Mouse (Mus musculus) adrenal gland, postnatal 10 days (tissue): ENCODE results near the gene Tbata. TPM values are rescaled to one million over a fixed set of nuclear protein-coding genes. Genes with fewer than 3 reads are reported as not detected.

Experiments used
- DNase-seq: peaks from one replicate; pipeline ENCODE4 v3.0.0; 2021; ENCODE audit warnings: mixed read lengths
- long read RNA-seq, 2 experiments: library from polyadenylated mRNA; stranded (forward); transcript quantifications; one replicate each; pipeline ENCODE4 v2.0.0; 2021
- total RNA-seq, 2 experiments: library from RNA; stranded (reverse); gene quantifications; 2 replicates each; pipeline ENCODE4 v1.2.3; 2021

The Tbata gene
- not detected for total RNA-seq
- long read RNA-seq, experiment 1 = 0 reads
- long read RNA-seq, experiment 2 = 0 reads

DNA sequence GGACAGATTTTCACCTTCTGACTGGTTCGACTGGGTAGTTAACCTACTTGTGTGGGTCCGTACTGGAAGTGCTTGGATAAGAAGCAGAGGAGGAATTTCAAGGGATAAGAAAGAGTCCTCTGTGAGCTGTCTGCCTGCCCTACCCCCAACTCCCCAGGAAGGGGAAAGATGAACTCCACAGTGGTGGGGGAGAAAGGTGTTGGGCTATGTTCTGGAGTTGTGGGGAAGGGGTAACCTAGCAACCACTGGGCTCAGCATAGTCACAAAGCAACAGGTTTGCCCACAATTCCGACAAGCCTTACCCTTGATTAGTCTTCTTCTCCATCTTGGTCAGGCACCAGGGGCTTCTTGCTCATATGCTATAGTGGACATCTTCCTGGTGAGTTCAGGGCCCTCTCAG is at the start of gene Tbata:
Gene Tbata, plus strand, starts transcription at position 301 of the 400 bp plus-strand sequence.
- DNase-seq = no peak

DNA sequence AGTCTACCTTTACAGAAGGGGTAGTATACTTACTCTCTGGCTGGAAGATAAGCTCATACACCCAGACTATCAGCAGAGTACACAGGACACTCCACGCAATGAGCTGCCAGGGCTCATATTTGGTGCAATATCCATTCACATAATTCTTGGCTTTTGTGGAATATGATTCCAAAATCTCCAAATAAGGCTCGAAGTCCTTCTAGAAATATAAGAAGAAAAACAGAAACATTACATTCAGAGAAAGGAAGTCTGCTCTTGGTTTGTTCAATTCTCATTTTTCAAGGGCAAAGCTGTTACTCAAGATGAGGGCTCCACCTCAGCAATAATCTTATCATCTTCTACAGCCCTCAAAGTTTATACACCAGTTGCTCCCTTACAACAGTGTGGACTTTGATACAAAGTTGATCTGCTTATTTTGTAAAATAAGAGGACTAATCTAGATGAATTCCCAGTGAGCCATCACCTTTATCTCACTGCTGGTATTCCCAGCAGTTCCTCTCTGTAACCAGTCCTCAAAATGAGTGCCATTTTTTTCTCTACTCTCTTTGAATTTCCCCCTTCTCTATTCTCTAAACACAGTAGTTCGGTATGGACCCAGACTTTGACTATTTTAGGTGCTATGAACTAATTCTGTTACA is 48.4 kb upstream of the Tbata start:
- DNase-seq = no peak

DNA sequence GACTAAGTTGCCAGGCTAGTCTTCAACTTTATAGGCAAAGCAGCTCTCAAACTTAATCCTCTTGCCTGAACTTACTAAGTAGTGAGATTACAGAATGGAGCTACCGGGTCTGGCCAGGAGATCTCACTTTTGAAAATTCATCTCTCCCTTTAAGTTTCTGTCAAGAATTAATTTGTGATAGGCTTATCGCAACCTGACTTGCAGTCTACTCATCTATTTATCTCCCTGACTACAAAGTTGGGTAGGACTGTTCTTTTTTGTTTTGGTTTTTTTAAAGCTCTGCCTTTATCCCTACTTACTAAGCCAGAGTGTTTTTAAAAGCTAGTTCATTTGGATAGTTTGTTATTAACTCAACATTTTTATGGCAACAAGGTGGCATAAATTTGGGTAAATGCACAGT is 47.3 kb upstream of the Tbata start:
- DNase-seq = no peak

DNA sequence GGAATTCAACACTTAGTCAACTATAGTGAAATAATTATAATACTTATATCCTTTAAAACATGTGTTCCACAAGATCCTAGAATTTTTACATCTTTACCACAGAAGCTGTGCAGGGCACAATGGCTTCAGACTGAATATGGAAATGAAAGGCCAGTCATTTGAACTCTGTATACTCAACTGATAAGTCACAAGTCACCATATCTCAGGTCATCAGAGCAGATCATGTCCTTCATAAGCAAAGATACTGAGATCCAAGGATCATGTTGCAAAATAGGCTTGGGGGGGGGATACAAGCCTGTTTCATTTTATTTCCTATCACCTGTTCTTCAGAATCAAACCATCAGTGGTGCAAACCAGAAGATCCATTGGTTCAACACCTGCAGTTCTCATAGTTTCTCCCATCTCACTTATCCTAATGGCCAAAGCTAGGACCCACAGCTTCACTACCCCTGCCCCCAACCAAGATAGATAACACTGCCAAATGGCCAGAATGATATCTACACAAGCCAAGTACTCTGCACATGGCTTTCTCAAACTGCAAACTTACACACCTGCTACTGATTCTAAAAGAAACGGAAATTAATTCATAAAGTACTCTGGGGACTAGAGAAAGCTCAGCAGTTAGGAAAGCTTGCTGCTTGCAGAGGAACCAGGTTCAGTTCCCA is 42.9 kb upstream of the Tbata start:
- no peak for DNase-seq

DNA sequence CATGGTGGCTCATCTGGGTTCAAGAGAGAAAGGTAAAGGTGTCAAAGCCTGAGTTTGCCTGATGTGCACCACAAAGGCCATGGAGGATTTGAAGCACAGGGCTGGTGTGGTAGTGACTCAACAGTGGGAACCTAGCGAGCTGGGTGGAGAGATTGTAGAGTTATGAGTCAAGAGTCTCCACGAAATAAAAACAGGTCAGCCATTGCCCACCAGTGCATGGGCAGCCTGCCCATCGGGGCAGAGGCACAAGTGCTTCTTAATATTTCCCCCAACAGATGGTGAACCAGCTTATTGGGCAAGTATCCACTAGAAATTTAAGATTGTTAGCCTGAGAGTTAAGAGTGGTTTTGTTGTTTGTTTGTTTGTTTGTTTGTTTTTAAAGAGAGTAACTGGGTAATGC is 40.8 kb upstream of the Tbata start:
- no peak for DNase-seq

DNA sequence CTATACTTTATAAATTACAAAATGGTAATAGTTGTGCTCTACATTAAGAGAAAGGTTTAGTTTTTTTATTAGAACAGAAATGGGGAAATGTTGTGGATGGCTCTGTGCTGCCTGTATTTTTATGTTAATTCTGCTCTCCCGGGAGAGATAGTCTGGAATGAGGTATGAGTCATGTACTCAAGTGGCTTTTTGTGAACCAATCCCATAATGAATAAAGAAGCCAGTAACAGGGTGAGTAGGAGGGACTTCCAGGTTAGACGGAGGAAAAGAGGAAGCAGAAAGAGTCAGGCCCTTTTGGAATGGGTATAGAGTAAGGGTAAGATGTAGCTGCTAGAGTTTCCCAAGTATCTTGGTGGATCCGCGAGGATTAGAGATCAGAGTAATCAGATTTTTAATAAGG is 37.7 kb upstream of the Tbata start:
- no peak for DNase-seq

DNA sequence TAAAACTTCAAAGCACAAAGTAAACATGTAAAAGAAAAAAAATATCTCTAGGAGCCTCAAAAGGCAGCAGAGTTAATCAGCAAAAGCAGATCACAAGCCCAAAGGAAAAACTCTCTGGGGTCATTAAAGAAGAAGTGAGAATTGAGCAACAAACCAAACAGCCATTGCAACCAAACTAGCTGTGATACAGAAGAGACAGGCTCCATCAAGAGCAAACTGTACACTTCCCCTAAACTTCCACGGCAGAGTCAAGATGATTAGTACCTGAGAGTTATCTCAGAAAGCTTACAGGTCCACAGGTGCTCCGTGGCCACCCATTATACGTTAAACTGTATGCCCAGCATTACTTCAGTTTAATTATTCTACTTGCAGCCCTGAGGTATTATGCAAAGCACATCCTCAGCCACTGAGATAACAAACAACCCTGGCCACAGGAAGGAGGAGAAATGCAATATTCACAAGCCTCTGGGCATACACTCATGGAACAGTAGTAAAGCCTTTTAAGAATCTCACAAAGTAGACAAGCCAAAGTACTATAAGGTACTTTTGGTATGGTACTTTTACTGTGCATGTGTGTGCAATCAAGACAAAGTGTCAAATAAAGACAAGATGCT is 36.4 kb upstream of the Tbata start:
- DNase-seq = no peak

DNA sequence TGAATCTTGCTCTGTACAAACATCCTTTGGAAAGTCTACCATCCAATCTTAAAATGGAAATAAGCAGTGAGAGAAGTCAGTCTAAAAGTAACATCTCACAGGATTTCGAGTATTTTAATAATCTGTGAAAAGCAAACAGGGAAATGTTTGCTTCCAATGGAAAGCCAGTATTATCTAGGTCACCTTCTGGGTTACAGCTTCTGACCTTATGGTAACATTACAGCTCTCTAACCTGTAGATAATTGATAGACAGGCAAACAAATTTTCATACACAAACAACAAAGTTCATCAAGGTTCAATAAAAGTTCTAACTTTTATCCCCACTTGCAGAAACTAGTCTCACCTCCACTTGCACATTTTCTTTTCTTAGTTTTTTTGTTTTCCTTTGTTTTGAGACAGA is 34.2 kb upstream of the Tbata start:
- no peak for DNase-seq

DNA sequence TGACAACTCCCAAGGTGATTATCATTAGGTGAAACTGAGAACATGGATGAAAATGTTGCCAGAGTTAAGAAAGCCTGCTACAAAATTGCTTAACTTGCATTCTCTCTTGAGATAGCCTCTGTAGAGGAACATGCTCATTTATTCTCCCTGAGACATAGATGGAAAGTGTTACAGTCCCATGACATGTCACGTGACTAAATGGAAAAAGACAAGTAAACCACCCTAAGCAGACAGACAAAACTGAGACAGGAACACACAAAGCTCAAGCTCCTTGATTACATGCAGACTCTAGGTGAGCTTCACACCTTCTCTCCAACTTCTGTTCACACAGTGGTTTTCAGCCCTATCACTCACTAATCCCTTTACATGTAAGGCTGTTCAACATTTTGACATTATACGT is 28.4 kb upstream of the Tbata start:
- DNase-seq = no peak

DNA sequence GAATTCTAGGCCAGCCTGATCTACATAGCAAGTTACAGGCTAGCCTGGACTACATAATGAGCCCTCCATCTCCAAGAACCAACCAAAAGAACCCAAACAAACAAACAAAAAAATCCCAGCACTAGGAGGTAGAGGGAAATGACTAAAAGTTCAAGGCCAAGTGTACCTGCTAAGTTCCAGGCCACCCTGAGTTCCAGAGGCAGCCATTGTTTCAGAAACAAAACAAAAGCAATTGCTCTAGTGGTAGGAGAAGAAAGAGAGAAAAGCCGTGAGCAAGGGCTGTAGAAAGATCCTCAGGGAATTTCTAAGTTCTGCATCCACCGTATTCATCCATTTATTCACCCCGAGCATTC is 26.0 kb upstream of the Tbata start:
- DNase-seq = no peak

DNA sequence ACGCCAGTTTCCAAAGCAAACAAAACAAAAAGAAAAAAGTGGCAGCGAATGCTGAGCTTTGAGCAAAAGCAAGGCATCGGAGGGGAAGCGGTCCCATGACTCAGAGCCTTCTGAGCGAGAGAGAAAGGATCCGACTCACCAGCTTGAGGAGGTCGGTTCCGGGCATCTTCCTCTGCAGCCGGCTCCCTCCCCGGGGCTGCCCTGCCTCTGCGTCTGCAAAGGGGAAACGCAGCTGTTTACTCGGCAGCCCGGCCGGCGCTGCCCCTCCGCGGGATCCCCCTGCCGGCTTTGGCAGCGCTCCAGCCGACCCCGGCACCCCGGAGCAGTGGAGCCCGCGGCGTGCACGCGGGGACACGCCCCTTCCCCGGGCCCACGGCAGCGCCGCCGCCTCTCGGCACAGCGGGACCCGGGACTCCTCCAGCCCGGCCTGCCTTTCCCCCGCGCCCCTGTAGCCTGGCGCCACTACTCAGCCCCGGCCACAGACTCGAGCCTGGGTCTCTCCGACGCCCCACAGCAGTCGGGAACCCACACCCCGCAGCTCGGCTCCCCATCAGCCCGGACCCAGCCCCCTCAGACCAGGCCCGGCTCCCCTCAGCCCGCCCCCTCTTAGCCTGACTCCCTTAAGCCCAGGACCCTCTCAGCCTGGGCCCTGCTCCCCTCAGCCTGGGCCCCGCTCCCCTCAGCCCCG is 25.5 kb upstream of the Tbata start:
- peak; percentile 72 for DNase-seq

DNA sequence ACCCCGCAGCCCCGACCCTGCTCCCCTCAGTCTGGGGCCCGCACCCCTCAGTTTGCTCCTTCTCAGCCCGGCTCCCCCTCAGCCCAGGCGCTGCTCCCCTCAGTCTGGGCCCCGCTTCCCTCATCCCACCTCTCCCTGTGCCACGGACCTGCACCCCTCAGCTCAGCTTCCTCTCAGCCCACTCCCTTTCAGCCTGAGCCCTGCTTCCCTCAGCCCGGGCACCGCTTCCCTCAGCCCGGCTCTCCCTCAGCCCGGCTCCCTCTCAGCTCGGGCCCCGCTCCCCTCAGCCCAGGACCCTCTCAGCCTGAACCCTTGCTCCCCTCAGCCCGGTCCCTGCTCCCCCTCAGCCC is 25.0 kb upstream of the Tbata start:
- peak; percentile 49 for DNase-seq

DNA sequence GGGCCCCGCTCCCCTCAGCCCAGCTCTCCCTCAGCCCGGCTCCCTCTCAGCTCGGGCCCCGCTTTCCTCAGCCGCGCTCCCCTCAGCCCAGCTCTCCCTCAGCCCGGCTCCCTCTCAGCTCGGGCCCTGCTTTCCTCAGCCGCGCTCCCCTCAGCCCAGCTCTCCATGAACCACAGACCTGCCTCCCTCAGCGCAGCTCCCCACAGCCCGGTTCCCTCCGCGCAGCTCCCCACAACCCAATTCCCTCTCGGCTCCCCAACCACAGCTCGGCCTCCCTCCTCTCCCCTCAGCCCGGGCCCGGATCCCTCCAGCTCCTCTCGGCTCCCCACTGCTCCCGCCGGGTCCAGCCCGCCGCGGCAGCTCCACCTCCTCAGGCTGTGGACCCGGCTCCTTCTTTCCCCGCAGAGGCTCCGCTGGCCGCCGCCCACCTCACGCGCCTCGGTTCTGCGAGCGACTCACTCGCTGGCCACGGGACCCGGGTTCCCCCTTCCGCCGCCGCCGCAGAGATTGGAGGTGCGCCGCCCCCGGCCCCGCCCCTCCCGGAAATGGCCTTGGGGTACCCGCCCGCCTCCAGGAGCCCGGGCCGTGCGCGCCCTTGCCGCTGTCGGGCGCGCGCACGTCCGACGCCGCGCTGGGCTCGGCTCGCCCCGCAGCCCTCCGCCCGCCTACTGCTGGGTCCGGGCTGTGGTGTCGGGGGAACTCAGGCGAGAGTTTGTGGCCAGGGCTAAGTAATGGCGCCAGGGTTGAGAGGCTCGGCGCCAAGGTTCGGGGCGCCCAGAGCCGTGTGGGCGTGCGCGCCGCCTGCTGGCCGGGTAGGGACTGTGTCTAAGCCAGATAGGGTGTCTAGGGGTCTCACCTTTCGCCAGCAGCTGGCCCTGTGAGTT is 24.4 kb upstream of the Tbata start, which contains the start of gene Sgpl1:
Gene Sgpl1, minus strand, starts transcription at position 547 of the 884 bp plus-strand sequence.
- DNase-seq = peak; percentile 99

DNA sequence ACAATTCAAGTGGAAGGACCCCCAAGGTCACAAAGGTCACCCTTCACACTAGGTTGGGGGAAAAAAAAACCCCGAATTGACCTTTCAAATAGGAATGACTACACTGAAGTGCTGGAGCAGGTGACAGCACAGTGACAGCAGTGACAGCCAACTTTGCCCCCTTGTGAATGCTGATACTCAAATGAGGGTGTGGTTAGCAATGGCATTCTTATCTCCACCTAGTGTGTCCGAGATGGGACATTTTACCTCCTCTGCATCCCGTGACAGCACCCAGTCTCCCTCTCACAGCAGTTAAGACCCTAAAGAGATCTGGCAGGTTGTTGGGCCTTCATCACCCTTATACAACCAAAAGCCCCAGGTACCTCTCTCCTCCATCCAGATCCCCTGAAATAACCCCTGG is 22.3 kb upstream of the Tbata start:
- no peak for DNase-seq

DNA sequence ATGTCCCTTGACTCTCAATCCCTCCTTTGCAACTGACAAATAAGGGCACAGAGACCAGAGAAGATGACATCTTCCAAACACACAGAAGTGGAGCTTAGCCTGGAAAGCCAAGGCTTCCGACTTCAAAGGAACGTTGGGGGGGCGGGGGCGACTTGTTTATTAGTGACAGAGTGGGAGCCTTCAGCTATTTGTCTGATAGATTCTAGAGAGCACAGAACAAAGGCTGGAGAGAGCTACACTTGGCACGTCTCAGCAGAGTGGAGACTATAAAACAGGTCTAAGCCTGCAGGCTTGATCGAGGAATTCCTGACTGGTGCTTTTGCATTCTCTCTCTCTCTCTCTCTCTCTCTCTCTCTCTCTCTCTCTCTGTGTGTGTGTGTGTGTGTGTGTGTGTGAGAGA is 21.1 kb upstream of the Tbata start:
- peak; percentile 53 for DNase-seq

DNA sequence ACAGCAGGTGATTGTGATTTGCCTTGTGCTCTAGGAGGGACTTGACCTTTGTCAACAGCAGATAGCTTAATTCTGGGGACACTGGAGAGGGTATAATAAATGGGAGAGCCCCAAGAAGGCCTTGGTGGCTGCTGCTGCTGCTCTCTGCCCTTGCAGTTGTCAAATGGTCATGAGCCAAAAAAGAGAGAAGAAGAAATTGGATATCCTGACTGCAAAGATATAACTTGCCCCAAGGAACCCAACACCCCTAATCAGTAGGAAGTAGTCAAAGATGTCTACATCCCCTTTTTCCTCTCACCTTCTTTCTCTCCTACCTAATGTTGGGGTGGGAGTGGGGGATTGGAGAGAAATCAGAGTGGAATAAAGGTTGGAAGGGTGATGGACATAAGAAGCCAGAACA is 19.6 kb upstream of the Tbata start:
- no peak for DNase-seq

DNA sequence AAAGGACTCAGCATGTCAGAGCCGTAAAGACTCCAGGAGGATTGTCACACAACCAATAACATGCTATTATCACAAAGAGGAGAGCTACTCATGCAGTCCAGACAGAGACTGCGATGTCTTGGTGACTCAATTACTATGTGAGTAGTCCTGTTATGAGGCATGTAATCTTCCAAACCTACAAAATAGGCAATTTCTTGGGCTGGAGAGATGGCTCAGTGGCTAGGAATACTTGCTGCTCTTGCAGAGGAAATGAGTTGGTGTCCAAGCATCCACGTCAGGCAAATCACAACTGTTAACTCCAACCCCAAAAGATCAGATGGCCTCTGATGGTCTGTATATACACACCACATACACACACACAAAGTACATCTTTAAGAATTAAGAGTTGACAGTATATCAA is 16.1 kb upstream of the Tbata start:
- DNase-seq = no peak

DNA sequence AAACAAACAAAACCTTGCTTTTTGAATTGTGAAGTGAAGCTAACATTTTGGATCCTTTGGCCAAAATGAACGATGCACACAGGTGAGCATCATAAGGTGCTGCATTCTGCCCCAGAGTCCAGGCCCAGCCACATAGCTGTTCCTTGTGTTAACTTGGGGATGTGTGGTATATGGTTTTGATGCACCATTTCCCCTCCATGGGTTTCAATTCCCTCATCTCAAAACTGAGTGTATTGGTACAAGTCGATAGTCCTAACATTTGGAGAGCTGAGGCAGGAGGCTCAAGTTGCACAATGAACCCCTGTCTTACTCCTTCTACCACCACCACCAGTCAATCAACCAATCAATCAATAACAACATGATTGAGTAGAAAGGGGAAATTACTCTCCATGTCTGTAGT is 15.3 kb upstream of the Tbata start:
- no peak for DNase-seq

DNA sequence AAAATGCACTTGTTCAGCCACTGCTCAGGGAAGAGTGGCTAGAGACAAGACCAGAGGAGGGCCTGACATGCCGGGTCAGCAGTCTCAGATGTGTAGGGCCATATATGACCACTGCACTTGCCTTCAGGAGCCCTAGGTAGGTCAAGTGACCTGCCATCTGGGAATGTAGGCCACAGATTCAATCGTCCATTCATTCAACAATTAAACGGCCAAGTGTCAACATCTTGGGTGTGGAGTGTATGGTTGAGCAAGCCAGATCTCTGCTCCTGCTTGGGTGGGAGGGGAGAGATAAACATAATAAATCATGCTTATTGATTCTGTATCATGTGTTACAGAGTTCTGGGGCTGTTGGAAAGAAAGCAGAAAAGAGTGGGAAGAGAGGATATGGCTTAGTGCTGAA is 13.2 kb upstream of the Tbata start:
- no peak for DNase-seq

DNA sequence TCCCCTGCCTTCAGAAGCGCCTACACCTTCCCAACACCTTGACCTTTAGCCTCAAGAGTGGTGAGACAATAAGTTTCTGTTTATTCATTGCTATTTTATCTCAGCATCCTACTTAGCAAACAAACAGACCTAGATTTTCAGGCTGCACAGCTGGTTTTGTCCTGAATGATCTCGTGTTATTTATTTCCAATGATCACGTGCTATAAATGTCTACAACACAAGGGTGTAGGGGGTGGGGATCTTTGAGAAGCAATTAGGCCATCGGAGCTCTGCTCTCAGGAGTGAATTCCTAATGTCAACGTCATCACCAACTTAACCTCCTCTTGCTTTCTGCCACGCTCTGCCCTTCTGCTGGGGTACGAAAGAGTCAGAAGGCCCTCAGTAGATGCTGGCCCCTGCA is 11.7 kb upstream of the Tbata start:
- DNase-seq = no peak

DNA sequence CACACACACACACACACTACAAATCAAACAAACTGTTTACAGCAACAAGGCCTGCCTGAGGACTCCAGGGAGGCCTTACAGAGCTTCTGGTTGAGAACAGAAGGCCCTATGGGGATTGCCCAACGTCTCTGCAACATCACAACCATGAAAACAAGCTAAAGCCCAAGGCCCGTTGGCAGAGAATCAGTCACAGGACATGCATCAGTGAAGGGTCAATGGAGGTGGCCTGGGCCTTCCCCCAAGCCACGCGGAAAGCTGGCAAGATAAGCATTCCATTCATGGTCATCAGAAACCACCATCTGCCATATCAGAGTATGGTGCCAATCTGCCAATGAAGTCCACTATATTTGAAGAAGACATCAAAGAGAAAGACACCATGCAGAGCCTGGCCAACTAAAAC is 11.1 kb upstream of the Tbata start:
- peak; percentile 75 for DNase-seq

DNA sequence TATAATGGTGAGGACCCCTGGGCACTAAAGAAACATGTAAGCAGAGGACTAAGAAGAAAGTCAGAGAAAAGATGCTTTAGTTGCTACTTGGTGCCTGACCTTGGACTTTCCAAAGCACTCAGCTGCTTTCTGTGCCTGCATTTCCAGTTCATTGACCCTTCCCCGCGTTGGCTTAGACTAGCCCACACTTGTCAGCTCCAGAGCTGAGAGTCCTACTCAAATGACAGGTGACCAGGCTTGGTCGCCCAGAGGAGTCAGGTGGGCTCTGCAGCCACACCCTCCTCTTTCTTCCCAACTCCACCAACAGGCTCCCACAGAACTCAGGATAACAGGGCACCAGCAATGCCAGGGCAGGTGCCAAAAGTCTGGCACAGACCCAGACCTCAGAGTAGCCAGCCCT is 9.4 kb upstream of the Tbata start:
- no peak for DNase-seq
